Mouse (Mus musculus) left cerebral cortex, adult 9 months (tissue): ENCODE measurements around the gene Eml6.
"Not testable (repeated sequence)": the region's sequence is repeated elsewhere in the genome, so short reads cannot be mapped to it uniquely, and the experiment has no call there.

Source experiments
- DNase-seq, 2 experiments: peaks; one replicate each; pipeline ENCODE4 v3.0.0; 2022; ENCODE audit warnings: low spot score in 2 of 2

Eml6 gene

GRCm38 (mm10) chr11:29840606-29841227, 185.1 kb downstream of the Eml6 start:
- no peak for DNase-seq

GRCm38 (mm10) chr11:29839781-29840180, 186.1 kb downstream of the Eml6 start:
- no peak for DNase-seq

DNA sequence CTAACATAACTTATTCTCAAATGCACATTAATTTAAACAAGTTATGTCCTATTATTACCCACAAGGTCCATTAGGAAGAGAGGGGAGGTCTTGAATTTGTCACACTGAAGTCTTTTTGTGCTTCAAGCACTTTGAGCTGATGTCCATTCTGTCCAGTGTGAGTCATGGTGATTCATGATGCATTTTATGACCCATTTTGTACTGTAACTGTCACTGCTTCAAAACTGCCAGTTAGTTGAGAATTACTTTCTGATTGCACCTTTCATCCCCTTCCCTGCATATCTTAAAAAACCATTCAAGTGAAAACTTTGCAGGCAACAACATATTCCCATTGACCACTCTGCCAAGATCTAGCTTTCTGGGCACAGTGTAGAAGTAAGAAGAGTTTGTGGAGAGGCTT, 188.8 kb downstream of the Eml6 start:
- DNase-seq = no peak

GRCm38 (mm10) chr11:29827729-29828128, 198.1 kb downstream of the Eml6 start:
- no peak for DNase-seq

DNA sequence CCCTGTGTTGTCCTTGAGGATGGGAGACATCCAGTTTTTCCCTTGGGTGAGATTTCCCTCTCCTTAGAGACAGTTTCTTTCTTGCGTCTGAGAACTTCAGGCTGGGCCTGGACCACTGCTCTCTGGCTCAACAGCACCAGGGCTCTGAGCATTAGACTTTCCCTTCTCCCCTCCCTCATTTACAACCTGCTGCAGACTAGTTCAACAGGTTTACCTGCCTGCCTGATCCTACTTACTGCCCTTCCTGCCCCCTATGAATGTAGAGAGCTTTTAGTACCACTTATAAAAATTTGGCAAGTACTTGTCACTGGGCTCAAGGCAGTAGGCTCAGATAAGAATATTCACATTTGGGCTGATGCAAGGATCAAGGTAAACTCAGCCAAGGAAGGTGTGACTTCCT, 199.8 kb downstream of the Eml6 start:
- no peak for DNase-seq

GRCm38 (mm10) chr11:29825271-29825718, 200.5 kb downstream of the Eml6 start, which contains the start of gene 4931440F15Rik:
4931440F15Rik (minus strand) TSS chr11:29825668.
- DNase-seq = not testable (repeated sequence)

DNA sequence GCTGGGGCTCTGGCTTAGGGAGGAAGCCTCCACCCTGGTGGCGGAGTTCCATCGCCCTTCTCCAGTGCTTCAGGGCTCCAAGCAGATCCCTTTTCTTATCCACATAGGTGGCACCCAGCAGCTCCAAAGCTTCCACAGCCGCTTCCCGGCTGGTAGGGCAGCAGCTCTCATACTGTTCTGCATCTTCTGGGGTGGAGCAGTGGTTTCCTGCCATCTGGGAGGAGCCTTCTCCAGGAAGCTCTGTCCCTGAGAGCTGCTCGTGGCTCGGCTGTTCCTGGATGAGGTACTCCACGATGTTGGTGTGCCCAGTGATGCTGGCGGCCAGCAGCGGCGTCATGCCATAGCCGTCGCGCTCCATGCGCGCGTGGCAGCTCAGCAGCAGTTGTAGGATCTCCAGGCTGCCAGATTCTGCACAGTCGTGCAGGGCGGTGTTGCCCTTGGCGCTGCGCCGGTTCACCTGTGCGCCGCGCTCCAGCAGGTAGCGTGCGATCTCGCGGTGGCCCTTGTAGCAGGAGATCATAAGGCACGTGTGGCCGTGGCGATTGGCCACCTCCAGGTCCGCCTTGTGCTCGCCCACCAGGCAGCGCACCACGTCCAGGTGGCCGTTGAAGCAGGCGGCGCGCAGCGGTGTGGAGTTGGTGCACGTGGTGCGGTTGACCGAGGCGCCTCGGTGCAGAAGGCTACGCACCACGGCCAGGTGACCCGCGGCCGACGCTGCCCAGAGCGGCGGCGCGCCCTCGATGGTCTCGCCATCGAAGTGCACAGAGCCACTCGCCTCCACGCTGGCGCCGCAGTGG, 201.2 kb downstream of the Eml6 start:
- DNase-seq = not testable (repeated sequence)

DNA sequence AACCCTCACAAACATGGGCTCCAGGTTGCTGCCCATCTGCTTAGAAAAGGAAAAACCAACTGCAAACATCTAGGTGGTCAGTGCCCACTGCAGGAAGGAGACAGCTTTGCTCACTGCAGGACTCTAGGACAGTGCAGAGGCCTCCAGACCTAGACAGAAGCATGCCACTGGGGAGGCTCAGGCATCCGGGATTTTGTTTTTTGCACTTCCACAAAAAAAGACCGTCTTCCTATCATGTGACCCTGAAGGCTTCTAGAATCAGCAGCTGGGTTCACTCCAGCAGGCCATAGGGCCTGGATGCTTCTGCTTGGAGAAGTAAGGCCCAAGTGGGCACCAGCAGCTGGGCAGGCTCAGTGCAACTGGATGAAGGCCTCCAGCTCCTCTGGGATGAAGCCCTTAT, 202.7 kb downstream of the Eml6 start:
- DNase-seq = no peak

- DNase-seq = no peak
These were observed 210.2 kb downstream of the Eml6 start for GRCm38 (mm10) chr11:29815670-29816069.

DNA sequence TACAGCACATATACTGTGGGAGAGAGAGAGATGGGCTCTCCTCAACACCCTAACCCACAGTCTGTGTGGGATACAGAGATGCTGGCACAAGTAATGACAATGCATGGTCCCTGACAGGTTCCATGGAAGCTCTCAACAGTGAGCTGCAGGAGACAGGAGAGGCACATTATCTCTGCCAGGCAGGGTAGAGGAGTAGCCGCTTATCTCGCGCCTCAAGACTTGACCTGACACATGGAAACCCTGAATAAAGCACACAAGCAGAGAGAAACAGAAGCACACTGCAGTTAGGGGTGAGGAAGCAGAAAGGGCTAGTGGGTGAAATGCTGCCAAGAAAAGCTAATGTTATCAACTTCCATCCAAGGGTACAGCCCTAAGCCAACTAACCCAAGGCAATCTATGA, 210.6 kb downstream of the Eml6 start:
- no peak for DNase-seq

DNA sequence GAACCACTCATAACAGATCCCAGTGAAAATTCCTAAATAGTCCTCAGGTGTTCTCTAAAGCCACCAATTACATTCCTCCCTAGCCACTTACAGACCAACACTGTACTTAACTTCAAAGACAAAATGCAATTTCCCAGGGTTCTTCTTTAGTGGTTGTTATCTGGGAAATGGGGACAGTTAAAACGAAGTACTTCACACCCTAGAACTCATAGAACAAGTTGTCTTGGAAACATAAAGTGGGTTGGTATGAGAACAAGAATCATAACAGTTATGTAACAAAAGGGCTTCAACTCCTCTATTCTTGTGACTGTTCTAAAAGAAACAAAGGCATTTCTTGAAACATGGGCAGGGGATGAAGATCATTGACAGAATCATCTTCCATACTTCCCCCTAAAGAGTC, 212.6 kb downstream of the Eml6 start:
- no peak for DNase-seq

DNA sequence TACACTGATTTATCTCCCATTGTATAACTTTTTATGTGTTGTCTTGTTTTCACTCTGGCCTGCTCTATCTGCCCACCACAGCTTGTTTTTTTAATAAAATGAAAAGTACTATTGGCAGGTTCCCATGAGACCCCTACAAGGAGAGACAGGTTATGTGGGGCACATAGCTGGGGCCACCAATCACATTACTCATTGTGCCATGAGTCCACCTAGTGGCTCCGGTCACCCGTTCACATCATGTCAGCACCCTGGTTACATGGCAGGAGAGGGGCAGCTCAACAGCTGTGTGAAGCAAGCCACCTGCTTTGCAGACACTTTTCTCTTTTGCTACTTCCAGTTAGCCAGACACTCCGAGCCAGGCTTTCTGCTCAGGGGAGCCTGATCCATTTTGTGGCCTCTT, 213.4 kb downstream of the Eml6 start:
- DNase-seq = no peak

GRCm38 (mm10) chr11:29810324-29810723, 215.5 kb downstream of the Eml6 start:
- no peak for DNase-seq

DNA sequence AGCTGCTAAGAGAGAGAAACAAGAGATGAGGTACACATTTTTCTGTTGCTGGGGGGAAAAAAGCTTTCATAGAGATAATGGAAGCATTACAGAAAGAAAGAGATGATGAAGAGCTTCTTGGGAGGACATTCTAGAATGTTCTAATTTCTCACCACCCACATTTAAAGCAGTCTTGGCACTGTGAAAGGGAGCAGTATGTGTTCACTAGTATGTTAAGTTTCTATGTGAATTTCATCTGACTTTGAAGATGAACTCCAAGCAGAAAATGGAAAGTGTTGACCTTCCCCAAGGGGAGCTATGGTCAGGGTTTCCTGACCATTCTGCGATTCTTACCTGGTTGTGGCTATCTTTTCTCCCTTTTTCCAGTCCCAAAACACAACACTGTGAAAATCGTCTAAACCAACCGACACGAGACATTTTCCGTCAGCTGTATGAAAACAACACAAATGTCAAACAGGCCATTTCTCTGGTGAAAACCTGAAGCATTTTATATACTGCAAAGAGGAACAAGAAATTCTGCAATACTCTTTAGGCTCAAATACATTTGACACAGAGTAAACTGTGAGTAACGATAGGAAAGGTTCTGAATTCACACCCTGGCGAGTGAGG, 216.7 kb downstream of the Eml6 start:
- DNase-seq = no peak

- DNase-seq = peak in 1 of 2 experiments; percentile 56
These were observed 217.5 kb downstream of the Eml6 start for GRCm38 (mm10) chr11:29808173-29808980.

DNA sequence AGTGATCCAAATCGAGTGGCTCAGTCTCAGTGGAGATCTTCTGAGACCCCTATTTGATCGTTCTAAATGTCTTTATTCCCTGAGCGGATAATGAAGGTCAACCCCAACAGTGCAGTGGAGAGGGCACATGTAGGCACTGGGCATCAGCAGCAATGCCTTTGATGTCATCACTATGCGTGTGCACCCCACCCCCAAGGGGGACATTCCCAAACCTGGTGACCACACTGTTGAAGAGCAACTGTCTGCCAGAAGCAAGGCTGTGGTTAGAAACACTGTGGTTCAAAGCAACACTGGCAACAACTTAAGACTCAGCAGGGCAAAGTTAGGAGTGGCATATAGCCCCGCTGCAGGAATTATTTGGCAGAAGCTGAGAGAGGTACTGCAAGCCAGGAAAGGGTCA, 218.5 kb downstream of the Eml6 start:
- DNase-seq = no peak

DNA sequence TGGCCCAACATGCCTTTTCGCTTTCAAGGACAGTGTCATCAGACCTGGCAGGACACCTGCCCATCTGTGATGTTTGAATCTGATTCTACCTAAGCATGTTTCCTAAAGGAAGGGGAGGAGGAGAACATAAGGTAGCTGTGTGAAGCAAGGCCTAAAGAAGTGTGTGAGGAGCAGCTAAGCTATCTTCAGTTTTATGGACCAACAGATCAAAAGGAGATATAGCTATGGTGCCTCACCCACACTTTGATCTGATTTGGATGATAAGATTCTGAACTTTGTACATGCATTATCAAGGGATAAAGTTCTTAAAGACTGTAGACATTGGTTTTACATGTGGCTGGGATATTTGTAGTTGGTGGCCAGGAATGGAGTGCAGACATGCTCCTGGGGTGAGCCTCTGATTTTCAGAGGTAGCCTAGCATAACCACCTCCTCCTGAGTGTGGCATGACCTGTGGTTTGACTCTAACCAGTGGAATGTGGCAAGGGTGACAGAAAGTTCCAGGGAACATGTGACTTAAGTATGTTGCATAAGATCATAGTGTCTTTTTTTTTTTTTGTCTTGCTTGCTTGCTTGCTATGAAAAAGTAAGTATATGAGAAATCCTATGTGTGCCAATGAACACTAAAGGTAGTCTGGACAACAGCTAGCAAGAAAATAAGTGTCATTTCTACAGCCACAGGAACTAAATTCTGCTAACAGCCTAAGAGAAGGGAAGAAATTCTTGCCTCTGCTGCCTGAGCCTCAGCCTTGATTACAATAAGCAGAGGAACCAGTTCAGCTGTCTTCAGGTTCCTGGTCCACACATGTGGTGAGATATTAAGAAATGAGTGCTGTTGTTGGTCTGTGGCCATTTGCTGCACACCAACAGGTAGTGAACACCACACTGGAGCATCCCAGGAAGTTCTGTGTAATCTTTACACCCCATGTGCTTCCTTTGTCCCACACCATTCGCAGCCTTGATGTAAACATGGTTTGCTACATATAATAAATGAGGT, 224.1 kb downstream of the Eml6 start:
- no peak for DNase-seq

- no peak for DNase-seq
These were observed 226.0 kb downstream of the Eml6 start for GRCm38 (mm10) chr11:29799839-29800238.

- peak in 1 of 2 experiments; percentile 81 for DNase-seq
These were observed 230.7 kb downstream of the Eml6 start for GRCm38 (mm10) chr11:29795106-29795505.

DNA sequence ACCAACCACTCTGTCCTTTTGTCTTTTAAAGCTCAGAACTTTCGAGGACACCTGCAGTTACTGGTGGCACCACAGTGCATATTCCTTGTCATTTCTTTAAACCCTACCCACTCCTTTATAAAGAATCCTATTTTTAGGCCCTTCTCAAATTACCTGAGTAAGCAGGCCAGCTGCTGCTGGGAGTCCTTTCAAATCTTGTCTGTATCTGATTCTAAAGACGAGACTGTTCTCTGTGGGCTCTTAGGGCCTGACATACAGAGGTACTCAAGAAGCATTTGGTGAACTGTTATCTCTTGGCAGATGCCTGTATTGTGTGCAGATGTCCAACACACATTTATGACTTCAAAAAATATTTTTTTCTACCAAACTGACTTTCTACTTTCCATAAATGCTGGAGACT, 231.4 kb downstream of the Eml6 start:
- DNase-seq = peak in 1 of 2 experiments; percentile 29

GRCm38 (mm10) chr11:29790796-29791195, 235.0 kb downstream of the Eml6 start:
- DNase-seq = no peak
